Mouse (Mus musculus): Measurements from ENCODE around the gene Pard3b.

Pard3b gene

GRCm38 (mm10) chr1:61925541-61925940 is 286.9 kb downstream of the Pard3b start:
- DNase-seq (ENCODE audit: low read depth, low spot score): no peak

- DNase-seq (ENCODE audit: low read depth, low spot score): no peak
Observed at GRCm38 (mm10) chr1:61928131-61928761, 289.6 kb downstream of the Pard3b start.

- no peak for DNase-seq (ENCODE audit: low read depth, low spot score)
Observed at GRCm38 (mm10) chr1:61933574-61933973, 294.9 kb downstream of the Pard3b start.

- DNase-seq (ENCODE audit: low read depth, low spot score): peak; percentile 6
Observed at GRCm38 (mm10) chr1:61934760-61935159, 296.1 kb downstream of the Pard3b start.

- DNase-seq (ENCODE audit: low read depth, low spot score): no peak
Observed at GRCm38 (mm10) chr1:61939882-61940281, 301.3 kb downstream of the Pard3b start.

GRCm38 (mm10) chr1:61961533-61961932 is 322.9 kb downstream of the Pard3b start:
- DNase-seq (ENCODE audit: low read depth, low spot score): no peak

- no peak for DNase-seq (ENCODE audit: low read depth, low spot score)
Observed at GRCm38 (mm10) chr1:61962571-61962970, 323.9 kb downstream of the Pard3b start.

- DNase-seq (ENCODE audit: low read depth, low spot score): no peak
Observed at GRCm38 (mm10) chr1:61967124-61967523, 328.5 kb downstream of the Pard3b start.

GRCm38 (mm10) chr1:61967807-61968206 is 329.2 kb downstream of the Pard3b start:
- no peak for DNase-seq (ENCODE audit: low read depth, low spot score)

- DNase-seq (ENCODE audit: low read depth, low spot score): no peak
Observed at GRCm38 (mm10) chr1:61997711-61998110, 359.1 kb downstream of the Pard3b start.

GRCm38 (mm10) chr1:62008811-62009210 is 370.2 kb downstream of the Pard3b start:
- no peak for DNase-seq (ENCODE audit: low read depth, low spot score)

- no peak for DNase-seq (ENCODE audit: low read depth, low spot score)
Observed at GRCm38 (mm10) chr1:62011712-62012111, 373.1 kb downstream of the Pard3b start.

GRCm38 (mm10) chr1:62016536-62017300 is 378.1 kb downstream of the Pard3b start:
- no peak for DNase-seq (ENCODE audit: low read depth, low spot score)

- DNase-seq (ENCODE audit: low read depth, low spot score): no peak
Observed at GRCm38 (mm10) chr1:62018276-62018675, 379.7 kb downstream of the Pard3b start.

GRCm38 (mm10) chr1:62019743-62020142 is 381.1 kb downstream of the Pard3b start:
- no peak for DNase-seq (ENCODE audit: low read depth, low spot score)

- DNase-seq (ENCODE audit: low read depth, low spot score): no peak
Observed at GRCm38 (mm10) chr1:62041718-62042117, 403.1 kb downstream of the Pard3b start.

- DNase-seq (ENCODE audit: low read depth, low spot score): no peak
Observed at GRCm38 (mm10) chr1:62048592-62048991, 410.0 kb downstream of the Pard3b start.

- DNase-seq (ENCODE audit: low read depth, low spot score): no peak
Observed at GRCm38 (mm10) chr1:62051186-62051825, 412.7 kb downstream of the Pard3b start.

GRCm38 (mm10) chr1:62053167-62053638 is 414.6 kb downstream of the Pard3b start:
- no peak for DNase-seq (ENCODE audit: low read depth, low spot score)

- no peak for DNase-seq (ENCODE audit: low read depth, low spot score)
Observed at GRCm38 (mm10) chr1:62055280-62055679, 416.7 kb downstream of the Pard3b start.

- no peak for DNase-seq (ENCODE audit: low read depth, low spot score)
Observed at GRCm38 (mm10) chr1:62070617-62071016, 432.0 kb downstream of the Pard3b start.

GRCm38 (mm10) chr1:62071139-62071538 is 432.5 kb downstream of the Pard3b start:
- no peak for DNase-seq (ENCODE audit: low read depth, low spot score)

- DNase-seq (ENCODE audit: low read depth, low spot score): no peak
Observed at GRCm38 (mm10) chr1:62076171-62076570, 437.5 kb downstream of the Pard3b start.

Measured in skeletal muscle tissue, adult 2 months (tissue).